Mouse (Mus musculus) embryo, embryonic 10.5 days (tissue): Measurements from ENCODE around the gene Gm49378.
A peak's percentile ranks its signal among the peaks of the same experiment; 100 is the strongest.

Experiments used
- DNase-seq: peaks from one replicate; pipeline ENCODE4 v3.0.0-alpha.2; 2015; ENCODE audit warnings: low spot score

Gm49378 gene

DNA sequence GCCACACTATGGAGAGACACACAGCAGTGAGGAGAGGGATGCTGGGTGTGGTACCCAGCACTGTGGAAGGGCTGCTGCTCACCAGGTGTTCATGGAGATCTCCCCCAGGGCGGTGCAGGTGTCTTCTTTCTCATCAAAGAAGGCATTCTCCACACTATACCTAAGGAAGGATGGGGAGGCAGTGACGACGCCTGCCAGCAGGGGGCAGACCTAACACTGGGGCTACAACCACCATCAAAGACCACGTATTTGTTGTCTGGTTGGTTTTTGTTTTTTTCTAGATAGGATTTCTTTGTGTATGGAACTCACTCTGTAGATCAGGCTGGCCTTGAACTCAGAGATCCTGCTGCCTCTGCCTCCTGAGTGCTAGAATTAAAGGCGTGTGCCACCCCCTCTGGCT, 8.4 kb downstream of the Gm49378 start:
- peak; percentile 40 for DNase-seq

DNA sequence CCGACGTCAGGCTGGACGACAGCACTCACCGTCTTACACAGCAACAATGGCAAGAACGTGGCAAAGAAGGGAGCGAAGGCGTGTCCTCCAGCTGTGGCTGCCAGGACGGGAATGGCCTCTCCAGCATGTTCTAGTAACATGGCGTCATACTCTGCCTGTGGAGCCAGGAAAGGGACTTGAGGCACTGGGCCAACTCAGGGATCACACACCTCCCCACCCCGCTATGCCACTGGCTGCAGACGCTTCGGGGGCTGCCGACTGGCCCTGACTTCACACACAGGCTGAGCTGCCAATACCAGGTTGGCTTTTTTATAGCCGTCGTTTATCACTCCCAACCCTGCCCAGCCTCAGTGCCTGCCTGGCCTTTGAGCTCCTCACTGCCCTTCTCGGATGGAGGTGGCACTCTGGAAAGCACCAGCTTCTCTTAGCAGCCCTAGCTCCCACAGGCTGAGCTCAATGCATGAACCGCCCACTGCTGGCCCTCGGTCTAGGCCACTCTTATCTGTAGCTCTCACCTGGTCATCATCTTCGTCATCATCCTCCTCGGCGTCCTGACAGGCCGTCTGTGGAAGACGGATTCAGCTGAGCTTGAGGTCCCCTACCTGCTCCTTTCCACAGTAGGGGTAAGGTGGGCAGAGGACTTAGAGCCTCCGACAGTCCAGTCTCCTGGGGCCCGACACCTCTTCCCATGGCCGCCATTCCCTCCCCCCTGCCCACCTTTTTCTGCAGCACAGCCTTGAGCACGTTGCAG, 9.4 kb downstream of the Gm49378 start:
- DNase-seq, result no peak

- DNase-seq, result no peak
Observed at GRCm38 (mm10) chr14:55618486-55619195, 19.1 kb downstream of the Gm49378 start.

DNA sequence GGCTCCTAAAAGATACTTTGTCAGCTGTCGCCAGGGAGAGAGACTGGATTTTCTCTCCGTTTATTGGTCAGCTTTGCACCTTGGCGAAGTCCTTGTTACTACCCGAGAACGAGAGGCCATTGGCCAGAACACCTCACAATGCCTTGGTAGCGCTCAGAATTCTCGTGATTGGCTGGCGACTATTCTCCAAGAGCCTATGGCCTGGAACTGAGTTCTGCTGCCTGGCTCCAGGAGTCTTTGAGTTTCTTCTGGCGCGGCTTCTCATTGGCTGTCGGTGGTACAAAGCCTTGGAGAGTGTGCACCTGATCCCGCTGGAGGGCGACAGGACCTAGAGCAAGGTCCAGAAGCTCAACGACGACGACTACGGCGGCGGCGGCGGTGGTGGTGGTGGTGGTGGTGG, 19.9 kb downstream of the Gm49378 start, which contains the start of gene Rec8:
TSS of gene Rec8 (plus strand) at position 216 of the 400 bp plus-strand sequence.
- DNase-seq, result peak; percentile 78

GRCm38 (mm10) chr14:55616844-55617243, 20.9 kb downstream of the Gm49378 start:
- no peak for DNase-seq

DNA sequence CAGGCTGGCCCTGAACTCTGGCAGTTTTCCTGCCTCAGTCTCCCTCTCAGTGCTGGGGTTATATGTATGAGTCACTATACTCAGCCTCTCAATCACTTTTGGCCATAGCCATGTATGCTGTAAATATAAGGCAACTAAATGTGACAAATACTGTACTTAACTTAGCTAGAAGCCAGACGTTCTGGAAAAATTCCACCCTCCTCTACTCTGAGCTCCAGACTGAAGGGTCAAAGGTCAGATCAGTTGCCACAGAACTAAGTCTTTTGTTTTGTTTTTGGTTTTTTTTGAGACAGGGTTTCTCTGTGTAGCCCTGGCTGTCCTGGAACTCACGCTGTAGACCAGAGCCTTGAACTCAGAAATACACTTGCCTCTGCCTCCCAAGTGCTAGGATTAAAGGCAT, 21.8 kb downstream of the Gm49378 start:
- DNase-seq, result no peak

- DNase-seq, result no peak
Observed at GRCm38 (mm10) chr14:55614565-55615178, 23.0 kb downstream of the Gm49378 start.

DNA sequence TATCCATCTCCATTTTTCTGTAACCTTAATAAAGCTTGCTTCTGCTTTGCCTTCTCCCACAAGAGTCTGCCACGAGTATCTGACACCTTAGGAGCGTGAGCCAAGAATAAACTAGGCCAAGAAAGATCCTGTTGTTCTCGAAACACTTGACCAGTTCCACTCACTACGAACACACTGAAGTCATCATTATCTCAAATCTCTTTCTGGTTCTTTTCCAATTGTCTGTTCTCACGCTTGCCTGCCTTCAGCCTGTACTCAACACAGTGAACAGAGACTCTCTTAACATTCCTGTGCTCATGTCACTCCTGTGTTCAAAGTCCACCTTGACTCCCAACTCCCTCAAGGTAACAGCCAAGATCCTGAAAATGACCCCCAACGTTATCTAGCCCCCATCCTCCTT, 24.3 kb downstream of the Gm49378 start:
- DNase-seq, result no peak

DNA sequence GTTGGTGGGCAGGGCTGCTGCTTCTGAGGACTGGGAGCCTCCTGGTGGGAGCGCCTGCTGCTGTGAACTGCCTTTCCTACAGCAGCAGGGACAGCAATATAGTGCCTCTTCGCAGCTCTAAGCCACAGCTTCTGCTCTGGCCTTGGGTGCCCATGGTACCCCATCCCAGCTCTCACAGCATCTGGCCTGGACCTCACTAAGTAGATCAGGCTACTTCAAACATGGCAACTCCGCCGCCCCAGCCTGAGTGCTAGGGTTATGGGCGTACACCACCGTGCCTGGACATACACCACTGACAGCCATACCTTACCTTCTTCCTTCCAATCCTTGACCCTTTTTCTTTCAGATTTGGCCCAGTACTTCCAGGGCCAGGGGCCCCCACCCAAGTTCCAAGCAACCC, 29.4 kb downstream of the Gm49378 start:
- no peak for DNase-seq

DNA sequence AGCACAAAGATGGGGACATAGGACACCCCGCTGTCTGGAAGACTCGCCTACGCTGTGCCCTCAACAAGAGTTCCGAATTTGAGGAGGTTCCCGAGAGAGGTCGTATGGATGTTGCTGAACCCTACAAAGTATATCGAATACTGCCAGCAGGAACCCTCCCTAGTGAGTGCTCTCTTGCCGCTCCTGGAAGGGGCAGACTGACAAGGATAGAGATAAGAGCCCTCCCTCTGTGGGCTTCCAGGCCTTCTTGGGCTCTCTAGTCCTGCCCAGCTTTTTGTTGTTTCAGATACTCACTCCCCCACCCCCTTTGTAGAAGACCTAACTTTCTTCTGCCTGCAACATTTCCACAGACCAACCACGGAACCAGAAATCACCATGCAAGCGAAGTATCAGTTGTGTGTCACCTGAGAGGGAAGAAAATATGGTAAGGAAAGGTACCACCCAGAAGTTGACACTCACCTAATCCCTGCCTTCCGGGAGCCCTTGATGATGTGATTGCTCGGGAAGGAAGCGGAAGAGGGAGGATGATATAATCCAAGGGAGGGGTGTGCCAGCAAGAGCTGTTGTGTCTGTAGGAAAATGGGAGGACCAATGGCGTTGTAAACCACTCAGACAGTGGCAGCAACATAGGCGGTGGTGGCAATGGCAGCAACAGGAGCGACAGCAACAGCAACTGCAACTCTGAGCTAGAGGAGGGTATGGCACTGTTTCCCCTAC, 31.8 kb downstream of the Gm49378 start:
- DNase-seq, result no peak

DNA sequence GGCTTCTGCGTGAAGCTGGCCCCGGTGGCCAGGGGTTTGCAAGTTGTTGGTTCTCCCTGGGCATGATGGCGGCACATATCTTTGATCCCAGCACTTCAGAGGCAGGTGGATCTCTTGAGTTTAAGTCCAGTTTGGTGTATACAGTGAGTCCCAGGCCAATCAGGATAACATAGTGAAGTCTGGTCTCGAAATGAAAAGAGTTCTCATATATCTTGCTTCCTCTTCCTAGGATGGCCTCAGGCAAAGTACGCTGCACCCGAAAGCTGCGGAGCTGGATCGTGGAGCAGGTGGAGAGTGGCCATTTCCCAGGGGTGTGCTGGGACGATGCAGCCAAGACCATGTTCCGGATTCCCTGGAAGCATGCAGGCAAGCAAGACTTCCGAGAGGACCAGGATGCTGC, 32.9 kb downstream of the Gm49378 start:
- DNase-seq, result no peak

DNA sequence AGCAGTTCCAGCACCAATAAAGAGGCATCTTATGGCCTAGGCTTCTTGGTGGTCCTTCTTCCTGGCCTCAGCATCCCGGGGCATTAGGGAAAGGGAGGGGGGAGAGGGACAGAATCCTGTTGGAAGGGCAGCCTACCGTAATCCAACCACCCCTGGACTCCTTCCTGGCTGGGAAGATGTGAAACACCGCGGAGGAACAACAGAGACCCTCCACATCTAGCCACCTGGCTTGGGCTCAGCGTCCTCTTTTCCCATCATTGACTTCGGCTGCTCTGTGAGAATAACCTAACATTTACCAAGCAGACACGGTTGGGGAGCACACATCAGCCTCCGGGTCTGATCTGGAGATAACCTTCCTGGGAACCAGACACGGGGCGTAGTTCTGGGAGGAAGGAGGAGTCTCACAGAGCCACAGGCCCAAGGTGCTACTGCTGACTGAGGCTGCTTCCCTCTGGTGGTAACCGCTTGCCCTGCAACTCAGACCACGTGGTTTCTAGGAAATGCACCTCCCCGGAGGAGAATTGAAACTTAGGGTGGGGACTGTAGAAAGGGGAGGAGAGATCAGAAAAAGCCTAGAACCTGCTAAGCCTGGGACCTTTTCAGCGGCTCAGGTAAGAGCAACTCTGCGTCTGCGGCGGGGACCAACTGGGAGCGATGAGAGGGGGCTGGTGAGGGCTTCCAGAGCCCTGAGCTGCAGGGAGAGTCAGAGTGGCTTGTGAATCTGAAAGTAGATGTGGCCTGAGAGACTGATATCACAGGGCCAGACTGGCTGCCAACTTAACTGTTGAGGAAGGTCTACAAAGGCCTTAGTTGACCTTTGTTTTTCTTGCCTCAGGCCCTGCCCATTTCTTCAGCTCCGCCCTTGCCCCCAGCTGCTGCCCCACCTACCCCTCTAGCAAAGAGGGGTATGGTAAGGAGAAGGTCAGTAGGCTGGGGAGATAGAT, 33.8 kb downstream of the Gm49378 start:
- peak; percentile 89 for DNase-seq

DNA sequence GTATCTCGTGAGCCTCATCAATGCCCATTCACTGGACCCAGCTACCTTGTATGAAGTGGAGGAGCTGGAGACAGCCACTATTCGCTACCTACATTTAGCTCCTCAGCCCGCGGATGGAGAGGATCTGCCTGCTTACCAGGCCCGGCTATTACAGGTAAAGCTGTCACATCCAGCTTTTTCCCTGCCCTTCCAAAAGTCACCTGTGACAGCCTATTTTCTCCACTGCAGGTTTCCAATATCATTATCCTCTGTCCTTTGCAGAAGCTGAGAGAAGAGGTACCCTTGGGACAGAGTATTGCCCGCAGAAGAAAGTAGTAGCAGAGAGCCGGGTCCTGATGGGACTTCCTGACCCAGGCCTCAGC, 34.4 kb downstream of the Gm49378 start, which contains the start of gene Irf9:
TSS of gene Irf9 (plus strand) at position 301 of the 362 bp plus-strand sequence.
- no peak for DNase-seq

DNA sequence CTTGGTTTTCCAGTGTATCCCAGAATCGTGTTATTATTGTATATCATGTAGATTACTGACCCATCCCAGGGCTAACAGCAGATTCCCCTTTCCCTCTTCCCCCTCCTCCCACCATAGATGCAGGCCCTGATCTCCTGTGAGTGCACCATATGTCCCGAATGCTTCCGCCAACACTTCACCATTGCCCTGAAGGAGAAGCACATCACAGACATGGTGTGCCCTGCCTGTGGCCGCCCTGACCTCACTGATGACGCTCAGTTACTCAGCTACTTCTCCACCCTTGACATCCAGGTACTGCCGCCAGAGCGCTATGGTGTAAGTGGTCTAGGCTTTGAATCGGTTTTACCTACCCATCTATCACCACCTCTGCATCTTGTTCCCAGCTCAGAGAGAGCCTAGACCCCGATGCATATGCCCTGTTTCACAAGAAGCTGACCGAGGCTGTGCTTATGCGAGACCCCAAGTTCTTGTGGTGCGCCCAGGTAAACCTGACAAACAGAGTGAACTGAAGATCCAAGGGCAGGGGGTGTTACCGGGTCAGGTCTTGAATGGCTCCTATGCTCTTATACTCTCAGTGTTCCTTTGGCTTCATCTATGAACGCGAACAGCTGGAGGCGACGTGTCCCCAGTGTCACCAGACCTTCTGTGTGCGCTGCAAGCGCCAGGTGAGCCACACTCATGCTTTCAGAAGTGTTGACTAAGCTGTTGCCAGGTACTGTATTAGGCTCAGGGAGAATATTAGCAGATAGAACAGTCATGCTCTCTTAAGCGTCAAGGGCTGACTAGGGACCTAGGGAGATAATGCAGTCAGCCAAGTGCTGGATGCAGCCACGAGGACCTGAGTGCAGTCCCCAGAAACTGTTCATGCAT, 38.9 kb downstream of the Gm49378 start:
- no peak for DNase-seq

GRCm38 (mm10) chr14:55596036-55596690, 41.5 kb downstream of the Gm49378 start:
- no peak for DNase-seq

DNA sequence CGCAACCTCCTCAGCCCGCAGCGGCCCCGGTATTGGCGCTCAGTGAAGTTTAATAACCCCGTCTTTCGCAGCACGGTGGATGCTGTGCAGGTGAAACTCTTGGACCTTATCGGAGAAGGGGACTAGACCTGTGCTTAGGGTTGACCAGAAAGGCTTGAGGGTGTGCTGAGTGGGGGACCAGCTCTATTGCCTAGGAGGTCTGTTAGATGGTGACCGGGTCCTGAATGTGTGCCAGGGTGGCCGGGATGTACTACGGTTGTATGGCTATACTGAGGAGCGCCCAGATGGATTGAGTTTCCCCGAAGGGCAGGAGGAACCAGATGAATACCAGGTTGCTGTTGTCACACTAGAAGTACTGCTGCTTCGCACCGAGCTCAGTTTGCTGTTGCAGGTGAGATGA, 45.5 kb downstream of the Gm49378 start:
- no peak for DNase-seq

GRCm38 (mm10) chr14:55591331-55591891, 46.3 kb downstream of the Gm49378 start, which contains the start of gene Rnf31:
Gene Rnf31 (plus strand): TSS chr14:55591708.
- peak; percentile 97 for DNase-seq

DNA sequence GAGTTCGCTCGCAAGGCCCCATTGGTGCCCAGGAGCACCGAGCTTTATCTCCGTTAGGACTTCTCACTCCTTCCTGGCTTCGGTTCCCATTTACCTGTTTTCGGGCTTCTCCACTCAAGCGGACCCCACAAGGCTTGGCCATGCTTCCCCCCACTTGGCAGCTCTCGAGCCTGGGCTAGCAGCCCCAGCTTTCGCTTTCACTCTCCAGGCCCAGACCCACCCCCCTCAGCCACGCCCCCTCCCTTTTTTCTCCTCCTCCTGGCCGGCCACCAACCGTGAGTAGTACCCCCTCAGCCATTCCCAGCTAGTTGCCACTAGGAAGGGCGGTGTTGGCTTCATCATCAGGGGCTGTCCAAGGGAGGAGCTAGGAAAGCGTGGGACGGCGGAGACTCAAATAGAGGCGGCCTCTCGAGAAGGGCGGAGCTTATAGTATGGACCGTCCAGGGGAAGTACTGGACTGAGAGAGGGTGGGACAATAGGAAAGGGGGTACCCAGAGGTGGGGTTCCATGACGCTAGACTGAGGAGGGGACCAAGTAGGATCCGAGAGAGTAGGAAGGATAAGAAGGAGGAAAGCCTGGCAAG, 46.9 kb downstream of the Gm49378 start, which contains the start of gene Psme2:
TSS of gene Psme2 (minus strand) at position 366 of the 583 bp plus-strand sequence.
- peak; percentile 98 for DNase-seq
